Mouse (Mus musculus): ENCODE measurements around the gene Tmtc2. TPM values are rescaled to one million over a fixed set of nuclear protein-coding genes. Genes with fewer than 3 reads are reported as not detected.

Gene Tmtc2
- polyA plus RNA-seq, 1 experiment from 2014 or later = 5.7 TPM

DNA sequence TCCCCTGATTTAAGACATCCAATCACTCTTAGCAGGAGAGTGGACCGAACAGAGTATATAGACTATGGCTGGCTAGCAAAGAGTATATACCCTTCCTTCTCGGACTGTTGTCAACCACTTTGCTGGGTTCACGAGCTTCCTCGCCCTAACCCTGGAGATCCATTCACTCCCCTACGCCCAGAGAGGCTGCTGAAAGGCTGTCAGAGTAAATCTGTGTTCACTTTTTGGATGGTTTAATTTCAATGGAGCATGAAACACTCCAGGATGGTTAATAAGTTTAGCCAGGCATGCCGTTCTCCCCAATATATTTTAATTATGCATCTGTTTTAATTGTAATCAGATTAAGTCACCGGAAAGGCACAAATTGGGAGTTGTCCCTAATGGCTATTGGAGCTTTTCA, 1.9 kb downstream of the Tmtc2 start:
- 58% methylated on average over 7 of the region's 7 CpGs for WGBS
- H3K27ac ChIP-seq (replicated peaks) = no peak overlapping the region
- H3K9me3 ChIP-seq (ENCODE audit: control insufficient read depth, low read length) = no peaks in the 10 kb centered on the region
- no peaks in the 10 kb centered on the region for H3K27me3 ChIP-seq (ENCODE audit: control insufficient read depth, insufficient read depth, low read length)
- no peaks in the 10 kb centered on the region for H3K4me1 ChIP-seq (replicated peaks; ENCODE audit: control insufficient read depth, insufficient read depth)
- H3K4me3 ChIP-seq (ENCODE audit: low read depth, low read length) = peak overlapping the region; percentile 82
- ATAC-seq (ENCODE audit: low FRiP score, low TSS enrichment) = no peak
- peak overlapping the region; percentile 93 for H3K4me2 ChIP-seq (replicated peaks; ENCODE audit: low read depth)
- no peak for DNase-seq (ENCODE audit: low spot score)
- no peaks in the 10 kb centered on the region for H3K36me3 ChIP-seq (ENCODE audit: control insufficient read depth, insufficient read depth, low read length)
- H3K9ac ChIP-seq (ENCODE audit: low read length) = no peak overlapping the region
- no peak for TF ChIP-seq EP300 (optimal IDR thresholded peaks at IDR 0.05)
- TF ChIP-seq CTCF (IDR thresholded peaks at IDR 0.05; ENCODE audit: low read depth) = no peak

DNA sequence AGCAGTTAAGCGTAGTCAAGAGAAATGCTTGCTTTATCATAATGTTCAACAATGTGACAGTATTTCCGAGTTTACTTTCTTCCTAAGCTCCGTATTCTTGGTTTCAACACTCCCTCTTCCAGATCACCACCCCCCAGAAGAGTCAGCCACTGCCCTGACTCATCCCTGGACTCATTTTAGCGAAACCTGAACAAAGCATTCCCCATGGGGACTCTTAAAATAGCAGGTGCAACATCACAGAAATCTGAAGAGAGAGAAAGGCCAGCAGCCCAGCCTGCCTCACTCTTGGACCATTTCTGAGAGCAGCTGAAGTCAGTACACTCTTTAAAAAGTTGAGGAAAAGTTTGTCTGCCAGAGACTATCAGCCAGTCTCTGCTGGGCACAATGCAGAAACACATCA, 2.4 kb downstream of the Tmtc2 start:
- no peak overlapping the region for H3K27ac ChIP-seq (replicated peaks)
- no peaks in the 10 kb centered on the region for H3K36me3 ChIP-seq (ENCODE audit: control insufficient read depth, insufficient read depth, low read length)
- WGBS = 42% methylated on average over 4 of the region's 4 CpGs
- peak overlapping the region; percentile 93; the same call in 1 of the 2 replicates for H3K4me2 ChIP-seq (replicated peaks; ENCODE audit: low read depth)
- no peaks in the 10 kb centered on the region for H3K27me3 ChIP-seq (ENCODE audit: control insufficient read depth, insufficient read depth, low read length)
- TF ChIP-seq EP300 (optimal IDR thresholded peaks at IDR 0.05) (no peak), CTCF (IDR thresholded peaks at IDR 0.05; ENCODE audit: low read depth) (no peak)
- DNase-seq (ENCODE audit: low spot score) (no peak), ATAC-seq (ENCODE audit: low FRiP score, low TSS enrichment) (no peak)
- H3K4me1 ChIP-seq (replicated peaks; ENCODE audit: control insufficient read depth, insufficient read depth) = no peaks in the 10 kb centered on the region
- H3K9ac ChIP-seq (ENCODE audit: low read length) = no peak overlapping the region
- H3K4me3 ChIP-seq (ENCODE audit: low read depth, low read length) = peak overlapping the region; percentile 82; the same call in 1 of the 2 replicates
- H3K9me3 ChIP-seq (ENCODE audit: control insufficient read depth, low read length) = no peaks in the 10 kb centered on the region

DNA sequence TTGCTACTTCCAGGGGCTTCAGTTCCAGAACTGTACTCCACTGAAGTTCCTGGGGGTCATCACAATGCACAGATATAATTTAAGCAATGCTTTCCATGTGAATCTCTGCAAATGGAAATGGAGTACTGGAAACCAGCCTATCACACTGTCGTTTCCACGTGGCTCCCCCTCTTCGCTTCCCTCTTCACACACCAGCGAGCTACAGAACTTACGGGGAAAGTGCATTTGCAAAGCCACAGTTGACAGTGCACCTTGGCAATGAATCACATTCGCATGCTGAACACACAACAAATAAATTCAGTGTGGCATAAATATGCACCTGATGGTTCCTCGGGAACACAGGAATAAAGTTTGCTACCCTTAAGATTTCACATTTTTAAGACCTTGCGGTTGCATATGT, 3.2 kb downstream of the Tmtc2 start:
- Histone ChIP-seq H3K4me2 (replicated peaks; ENCODE audit: low read depth) (no peak overlapping the region), H3K27me3 (ENCODE audit: control insufficient read depth, insufficient read depth, low read length) (no peaks in the 10 kb centered on the region), H3K36me3 (ENCODE audit: control insufficient read depth, insufficient read depth, low read length) (no peaks in the 10 kb centered on the region), H3K9ac (ENCODE audit: low read length) (no peak overlapping the region), H3K9me3 (ENCODE audit: control insufficient read depth, low read length) (no peaks in the 10 kb centered on the region), H3K4me1 (replicated peaks; ENCODE audit: control insufficient read depth, insufficient read depth) (no peaks in the 10 kb centered on the region), H3K27ac (replicated peaks) (no peak overlapping the region), H3K4me3 (ENCODE audit: low read depth, low read length) (no peak overlapping the region)
- TF ChIP-seq CTCF (IDR thresholded peaks at IDR 0.05; ENCODE audit: low read depth) (no peak), EP300 (optimal IDR thresholded peaks at IDR 0.05) (no peak)
- DNase-seq (ENCODE audit: low spot score) = no peak
- ATAC-seq (ENCODE audit: low FRiP score, low TSS enrichment) = no peak
- WGBS = 84% methylated on average over 8 of the region's 8 CpGs

DNA sequence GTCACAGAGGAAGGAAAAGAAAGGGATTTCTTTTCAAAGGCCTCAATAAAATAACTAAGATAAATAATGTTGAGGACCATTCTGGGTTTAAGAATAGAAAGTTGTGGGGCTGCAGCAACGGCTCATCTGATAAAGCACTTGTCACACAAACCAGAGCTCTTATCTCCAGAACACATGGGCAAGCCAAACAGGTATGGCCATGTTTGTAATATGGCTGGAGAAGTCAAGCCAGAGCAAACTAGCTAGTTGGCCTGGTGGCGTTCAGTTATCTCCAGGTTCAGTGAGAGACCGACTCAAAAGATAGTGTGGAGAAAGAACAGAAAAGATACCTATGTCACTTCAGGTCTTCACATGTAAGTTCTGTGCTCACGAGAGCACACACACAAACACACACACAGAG, 4.7 kb downstream of the Tmtc2 start:
- WGBS = 63% methylated on average over 4 of the region's 4 CpGs

DNA sequence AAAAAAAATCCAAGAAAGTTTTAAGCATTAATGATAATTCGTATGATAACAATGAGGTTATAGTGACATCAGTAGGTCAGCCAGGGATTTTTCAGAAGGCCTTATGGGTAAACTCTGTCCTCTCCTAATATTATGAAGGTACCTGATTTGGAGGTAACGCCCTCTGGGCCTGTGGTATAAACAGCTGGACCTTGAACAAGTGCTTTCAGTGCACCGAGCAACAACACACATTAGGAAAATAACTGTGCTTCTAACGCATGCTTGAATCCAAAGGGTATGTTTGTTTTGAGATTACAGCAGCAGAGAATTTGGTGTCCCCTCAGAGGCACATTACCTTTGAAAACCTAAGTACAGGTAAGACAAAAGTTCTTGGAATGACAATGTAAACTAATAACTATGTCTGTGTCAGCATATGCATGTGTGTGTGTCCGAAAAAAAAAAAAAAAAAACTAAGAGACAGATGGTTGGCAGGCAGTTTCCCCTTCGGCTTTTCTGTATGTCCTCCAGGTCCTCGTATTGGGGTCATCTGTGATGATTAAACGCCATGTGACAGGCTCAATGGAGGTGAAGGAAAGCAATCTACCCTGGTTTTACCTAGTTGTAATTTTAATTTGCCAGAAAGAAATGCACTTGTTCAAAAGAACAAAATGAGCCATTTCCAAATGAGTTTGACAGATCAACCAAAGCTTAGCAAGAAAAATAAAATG, 6.3 kb downstream of the Tmtc2 start:
- Histone ChIP-seq H3K4me3 (ENCODE audit: low read depth, low read length) (no peak overlapping the region), H3K9me3 (ENCODE audit: control insufficient read depth, low read length) (no peaks in the 10 kb centered on the region), H3K4me2 (replicated peaks; ENCODE audit: low read depth) (no peak overlapping the region), H3K36me3 (ENCODE audit: control insufficient read depth, insufficient read depth, low read length) (no peaks in the 10 kb centered on the region), H3K9ac (ENCODE audit: low read length) (no peak overlapping the region), H3K27me3 (ENCODE audit: control insufficient read depth, insufficient read depth, low read length) (no peaks in the 10 kb centered on the region), H3K4me1 (replicated peaks; ENCODE audit: control insufficient read depth, insufficient read depth) (no peaks in the 10 kb centered on the region), H3K27ac (replicated peaks) (no peak overlapping the region)
- TF ChIP-seq EP300 (optimal IDR thresholded peaks at IDR 0.05) = no peak
- no peak for DNase-seq (ENCODE audit: low spot score)
- WGBS = 72% methylated on average over 8 of the region's 8 CpGs
- ATAC-seq (ENCODE audit: low FRiP score, low TSS enrichment) = no peak; the same call in 1 of the 2 replicates

More for the DNA sequence above, 4.7 kb downstream of the Tmtc2 start:
- H3K4me3 ChIP-seq (ENCODE audit: low read depth, low read length) = no peak overlapping the region
- H3K9me3 ChIP-seq (ENCODE audit: control insufficient read depth, low read length) = no peaks in the 10 kb centered on the region
- no peak overlapping the region for H3K27ac ChIP-seq (replicated peaks)
- ATAC-seq (ENCODE audit: low FRiP score, low TSS enrichment) = no peak
- no peak for DNase-seq (ENCODE audit: low spot score)
- H3K4me1 ChIP-seq (replicated peaks; ENCODE audit: control insufficient read depth, insufficient read depth) = no peaks in the 10 kb centered on the region
- H3K9ac ChIP-seq (ENCODE audit: low read length) = no peak overlapping the region
- TF ChIP-seq CTCF (IDR thresholded peaks at IDR 0.05; ENCODE audit: low read depth) (no peak), EP300 (optimal IDR thresholded peaks at IDR 0.05) (no peak)
- H3K4me2 ChIP-seq (replicated peaks; ENCODE audit: low read depth) = no peak overlapping the region
- H3K27me3 ChIP-seq (ENCODE audit: control insufficient read depth, insufficient read depth, low read length) = no peaks in the 10 kb centered on the region
- no peaks in the 10 kb centered on the region for H3K36me3 ChIP-seq (ENCODE audit: control insufficient read depth, insufficient read depth, low read length)

DNA sequence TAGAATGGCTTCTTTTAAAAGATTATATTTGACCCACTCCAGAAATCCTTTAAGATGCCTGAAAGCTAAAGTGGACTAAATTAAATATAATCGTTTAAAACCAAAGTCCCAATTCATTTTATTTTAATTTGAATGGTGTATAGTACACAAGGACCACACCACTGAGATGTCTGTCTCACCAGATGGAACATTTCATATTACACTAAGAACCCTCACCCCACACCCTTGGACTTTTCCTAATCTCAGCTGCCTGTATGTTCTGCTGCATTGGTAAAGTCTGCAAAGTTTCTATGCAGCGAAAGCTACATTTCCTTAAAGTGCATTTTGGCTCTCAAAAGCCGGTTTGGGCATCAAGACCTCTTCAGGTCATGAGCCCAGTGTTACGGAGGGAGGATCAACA, 12.7 kb downstream of the Tmtc2 start:
- ATAC-seq (ENCODE audit: low FRiP score, low TSS enrichment) = no peak
- H3K36me3 ChIP-seq (ENCODE audit: control insufficient read depth, insufficient read depth, low read length) = no peaks in the 10 kb centered on the region
- WGBS = 76% methylated on average over 4 of the region's 4 CpGs
- no peaks in the 10 kb centered on the region for H3K27me3 ChIP-seq (ENCODE audit: control insufficient read depth, insufficient read depth, low read length)
- H3K9ac ChIP-seq (ENCODE audit: low read length) = no peak overlapping the region
- H3K4me3 ChIP-seq (ENCODE audit: low read depth, low read length) = no peak overlapping the region
- no peak for DNase-seq (ENCODE audit: low spot score)
- H3K27ac ChIP-seq (replicated peaks) = no peak overlapping the region
- no peaks in the 10 kb centered on the region for H3K4me1 ChIP-seq (replicated peaks; ENCODE audit: control insufficient read depth, insufficient read depth)
- TF ChIP-seq EP300 (optimal IDR thresholded peaks at IDR 0.05) (no peak), CTCF (IDR thresholded peaks at IDR 0.05; ENCODE audit: low read depth) (no peak)
- no peak overlapping the region for H3K4me2 ChIP-seq (replicated peaks; ENCODE audit: low read depth)
- H3K9me3 ChIP-seq (ENCODE audit: control insufficient read depth, low read length) = no peaks in the 10 kb centered on the region

Measured in stomach, postnatal 0 days (tissue).